Mouse (Mus musculus): ENCODE results near the gene Necap1. TPM values are rescaled to one million over a fixed set of nuclear protein-coding genes. Genes with fewer than 3 reads are reported as not detected.

Necap1 gene
- polyA plus RNA-seq, 1 experiment from 2014 or later = 50.8 TPM

Small RNA genes lying within 50 kb of the gene (microRNA-seq; reads per million reads assigned to microRNA genes)
- not detected for gene Mir7231

Other genes with a start within 250 kb of the Necap1 start
- gene Dppa3, start 248.1 kb upstream of the Necap1 start, polyA plus RNA-seq (2015; fragmentation: Nextera tagmentation; extraction: Ambion mirVana) = 0.39 TPM in 1 of 2 replicates, not detected in the other
- gene Nanog, start 167.0 kb upstream of the Necap1 start, polyA plus RNA-seq (2015; fragmentation: Nextera tagmentation; extraction: Ambion mirVana) = 0.28 and 0.54 TPM in 2 replicates
- 6.9 and 7.5 TPM in 2 replicates for gene Slc2a3, start 72.8 kb upstream of the Necap1 start, polyA plus RNA-seq (2015; fragmentation: Nextera tagmentation; extraction: Ambion mirVana)
- 5.5 and 6.2 TPM in 2 replicates for gene Foxj2, start 54.6 kb upstream of the Necap1 start, polyA plus RNA-seq (2015; fragmentation: Nextera tagmentation; extraction: Ambion mirVana)
- 3.1 and 3.4 TPM in 2 replicates for gene C3ar1, start 18.3 kb upstream of the Necap1 start, polyA plus RNA-seq (2015; fragmentation: Nextera tagmentation; extraction: Ambion mirVana)
- gene Clec4a1, start 47.4 kb downstream of the Necap1 start, polyA plus RNA-seq (2015; fragmentation: Nextera tagmentation; extraction: Ambion mirVana) = 2.4 and 2.7 TPM in 2 replicates
- 4.7 and 6.6 TPM in 2 replicates for gene Clec4a3, start 78.0 kb downstream of the Necap1 start, polyA plus RNA-seq (2015; fragmentation: Nextera tagmentation; extraction: Ambion mirVana)
- not detected in 2 replicates for gene Clec4a4, start 115.9 kb downstream of the Necap1 start, polyA plus RNA-seq (2015; fragmentation: Nextera tagmentation; extraction: Ambion mirVana)
- not detected in 2 replicates for gene Clec4b1, start 175.5 kb downstream of the Necap1 start, polyA plus RNA-seq (2015; fragmentation: Nextera tagmentation; extraction: Ambion mirVana)
- 3.3 TPM in 2 replicates for gene Clec4a2, start 232.0 kb downstream of the Necap1 start, polyA plus RNA-seq (2015; fragmentation: Nextera tagmentation; extraction: Ambion mirVana)